Mouse (Mus musculus): ENCODE measurements around the gene Slc12a5.

The Slc12a5 gene

DNA sequence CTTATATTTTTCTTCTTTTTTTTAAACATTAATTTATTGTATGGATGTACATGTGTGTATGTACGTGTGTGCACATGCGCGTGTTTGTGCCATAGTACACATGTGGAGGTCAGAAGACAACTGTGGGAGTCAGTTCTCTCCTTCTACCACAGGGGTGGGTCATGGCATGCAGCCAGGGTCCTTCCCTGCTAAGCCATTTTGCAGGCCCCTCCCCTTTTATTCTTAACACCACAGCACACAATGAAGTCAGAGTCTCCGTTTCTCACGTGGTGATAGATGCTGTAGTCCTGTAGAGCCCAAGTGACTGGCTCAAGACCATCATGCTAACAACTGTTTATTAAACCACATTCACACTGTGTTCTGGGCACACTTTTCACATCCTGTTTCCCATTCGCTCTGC is 25.4 kb downstream of the Slc12a5 start:
- DNase-seq (ENCODE audit: low spot score): no peak

GRCm38 (mm10) chr2:164986371-164987027 is 25.9 kb downstream of the Slc12a5 start:
- no peak for DNase-seq (ENCODE audit: low spot score)

GRCm38 (mm10) chr2:164988777-164989176 is 28.2 kb downstream of the Slc12a5 start:
- no peak for DNase-seq (ENCODE audit: low spot score)

DNA sequence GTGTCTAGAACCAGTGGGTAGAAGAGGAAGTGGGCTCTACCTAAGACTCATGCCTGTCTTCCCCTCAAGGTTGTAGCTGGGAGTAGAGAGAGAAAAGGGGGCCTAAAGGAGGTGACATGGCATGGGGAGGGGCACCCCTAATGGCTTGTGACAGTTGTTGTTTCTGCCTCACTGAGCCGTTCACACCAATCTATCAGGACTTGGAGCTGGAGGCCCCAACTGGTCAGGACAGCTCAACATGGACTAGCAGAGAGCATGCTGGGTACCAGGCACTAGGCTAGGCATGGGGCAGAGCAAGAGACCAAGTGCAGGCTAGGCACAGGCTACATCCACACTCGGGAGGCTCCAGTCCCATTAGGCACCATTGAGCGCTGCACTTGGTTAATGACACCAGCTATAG is 30.5 kb downstream of the Slc12a5 start:
- DNase-seq (ENCODE audit: low spot score): no peak

DNA sequence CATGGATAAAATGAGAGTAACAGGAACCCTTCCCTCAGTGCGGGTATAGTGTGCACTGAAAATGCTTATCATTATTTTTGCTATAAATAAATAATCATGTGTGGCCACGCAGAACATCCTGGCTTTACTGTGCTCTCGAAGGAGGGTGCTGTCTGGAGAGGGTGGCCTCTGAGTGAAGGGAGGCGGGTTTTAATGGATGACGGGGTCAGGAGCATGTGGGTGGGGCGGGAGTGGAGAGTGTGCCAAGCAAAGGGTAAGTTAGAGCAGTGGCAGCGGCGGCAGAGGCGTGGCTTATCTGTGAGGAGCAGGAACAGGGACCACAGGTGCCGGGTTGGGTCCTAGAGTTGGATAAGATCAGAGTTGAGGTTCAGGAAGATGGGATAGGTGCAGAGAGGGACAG is 31.2 kb downstream of the Slc12a5 start:
- no peak for DNase-seq (ENCODE audit: low spot score)

- no peak for DNase-seq (ENCODE audit: low spot score)
Measured at GRCm38 (mm10) chr2:164994156-164994555, 33.6 kb downstream of the Slc12a5 start.

DNA sequence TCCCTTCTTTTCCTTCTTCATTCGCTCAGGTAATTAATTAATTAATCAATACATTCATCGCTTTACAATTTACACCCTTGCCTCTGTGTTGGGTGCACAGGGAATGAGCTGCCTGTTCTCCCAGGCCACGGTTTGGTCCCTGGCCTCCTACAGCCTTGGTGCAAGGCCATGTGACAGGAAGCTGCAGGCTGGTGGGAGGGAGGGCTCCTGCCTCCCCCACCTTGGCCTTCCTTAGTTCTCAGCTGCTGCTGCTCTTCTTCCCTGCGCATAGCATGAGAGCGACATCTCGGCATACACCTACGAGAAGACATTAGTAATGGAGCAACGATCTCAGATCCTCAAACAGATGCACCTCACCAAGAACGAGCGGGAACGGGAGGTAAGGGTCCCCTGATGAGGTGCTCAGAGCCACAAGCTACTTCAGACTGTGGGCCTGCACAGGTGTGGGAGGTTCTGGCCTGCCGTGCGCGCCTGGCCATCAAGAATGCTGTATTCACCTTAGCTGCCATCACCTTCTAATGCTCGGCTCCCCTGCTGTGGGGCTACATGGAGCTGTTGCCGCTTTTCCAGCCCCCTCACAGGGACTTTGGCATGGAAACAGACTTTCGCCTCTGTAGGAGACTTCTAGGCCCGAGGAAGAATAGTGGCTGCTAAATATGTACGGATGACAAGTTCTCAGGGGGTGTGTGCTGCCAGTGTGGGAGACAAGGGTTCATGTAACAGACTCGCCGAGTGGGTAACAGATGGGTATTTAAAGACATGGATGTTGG is 34.2 kb downstream of the Slc12a5 start:
- DNase-seq (ENCODE audit: low spot score): no peak

GRCm38 (mm10) chr2:164995976-164996375 is 35.4 kb downstream of the Slc12a5 start:
- no peak for DNase-seq (ENCODE audit: low spot score)

DNA sequence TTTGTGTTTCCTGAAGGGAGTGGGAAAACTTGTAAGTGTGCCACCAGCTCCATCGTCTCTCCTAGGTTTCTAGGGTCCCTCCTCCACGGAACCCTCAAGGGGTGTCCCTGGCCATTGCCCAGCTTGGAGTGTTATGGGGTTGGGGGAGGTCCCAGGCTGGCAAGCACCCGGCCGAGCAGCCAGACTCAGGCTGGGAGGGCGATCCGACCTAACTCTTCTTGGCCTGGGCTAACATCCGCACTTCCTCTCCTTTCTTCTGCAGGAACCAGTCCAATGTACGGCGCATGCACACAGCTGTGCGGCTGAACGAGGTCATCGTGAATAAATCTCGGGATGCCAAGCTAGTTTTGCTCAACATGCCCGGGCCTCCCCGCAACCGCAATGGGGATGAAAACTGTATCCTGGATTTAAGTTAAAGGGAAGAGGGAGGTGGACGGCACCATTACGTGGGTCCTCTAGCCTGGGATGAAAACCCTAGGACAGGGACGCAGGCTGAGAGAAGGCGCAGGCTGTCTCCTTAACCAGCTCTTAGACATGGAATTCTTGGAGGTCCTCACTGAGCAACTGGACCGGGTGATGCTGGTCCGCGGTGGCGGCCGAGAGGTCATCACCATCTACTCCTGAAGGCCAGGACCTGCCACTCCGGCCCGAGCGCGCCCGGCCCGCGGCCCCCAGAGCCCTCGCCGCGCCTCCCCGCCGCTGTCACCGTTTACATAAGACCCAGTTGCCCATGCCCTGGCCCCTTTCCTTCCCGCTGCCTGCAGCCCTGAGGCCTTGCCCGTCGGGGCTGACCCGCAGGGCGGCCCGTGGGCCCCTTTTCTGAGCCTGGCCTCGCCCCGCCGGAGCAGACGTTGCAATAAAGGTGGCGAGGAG is 36.5 kb downstream of the Slc12a5 start:
- no peak for DNase-seq (ENCODE audit: low spot score)

DNA sequence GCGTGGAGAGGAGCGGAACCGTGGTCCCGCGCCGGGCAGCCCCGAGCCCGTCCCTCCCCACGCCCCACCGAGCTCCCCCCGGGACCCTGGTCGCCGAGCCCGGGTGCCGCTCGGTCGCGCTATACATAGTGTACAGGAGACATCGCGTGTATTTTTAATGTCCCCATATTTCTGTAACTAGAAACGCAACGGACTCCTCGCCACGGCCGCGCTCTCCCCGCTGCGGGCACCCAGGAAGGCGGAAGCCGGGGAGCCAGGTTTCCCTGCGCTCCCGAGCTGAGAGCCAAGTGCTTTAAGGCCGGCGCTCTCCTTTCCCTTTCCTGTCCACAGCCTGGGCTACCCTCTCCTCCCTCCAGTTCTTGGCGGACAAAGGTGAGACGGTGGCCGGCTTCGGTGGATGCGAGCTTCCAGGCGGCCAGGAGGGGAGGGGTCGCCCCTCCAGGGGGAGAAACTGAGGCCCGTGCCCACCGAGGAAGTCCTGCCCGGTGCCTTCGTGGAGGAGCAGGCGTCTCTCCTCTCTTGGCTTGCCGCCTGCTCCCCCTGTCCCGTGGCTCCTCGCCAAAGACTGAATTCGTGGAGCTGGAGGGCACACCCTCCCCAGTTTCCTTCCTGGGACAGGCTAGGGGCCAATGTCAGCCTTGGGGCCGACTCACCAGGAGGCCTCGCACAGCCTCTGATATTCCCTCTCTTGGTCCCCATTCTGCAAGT is 37.3 kb downstream of the Slc12a5 start:
- no peak for DNase-seq (ENCODE audit: low spot score)

DNA sequence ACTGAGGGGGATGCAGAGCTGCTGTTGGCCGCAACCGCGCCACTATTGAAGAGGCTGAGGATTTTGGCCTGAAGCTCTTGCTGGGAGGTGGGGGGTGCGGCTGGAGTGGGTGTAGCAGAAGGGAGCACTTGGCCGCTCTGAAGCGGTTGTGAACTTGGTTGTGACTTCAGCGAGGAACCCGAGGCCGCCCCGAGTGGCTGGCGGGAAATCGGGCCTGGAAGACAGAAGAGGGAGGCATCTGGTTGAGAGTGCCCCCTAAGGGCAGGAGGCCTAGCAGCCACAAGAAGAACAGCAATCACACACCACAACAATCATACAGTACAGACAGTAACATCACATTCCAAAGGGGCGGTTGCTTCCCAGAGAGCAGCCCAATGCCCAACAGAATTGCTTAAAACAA is 41.4 kb downstream of the Slc12a5 start:
- no peak for DNase-seq (ENCODE audit: low spot score)

DNA sequence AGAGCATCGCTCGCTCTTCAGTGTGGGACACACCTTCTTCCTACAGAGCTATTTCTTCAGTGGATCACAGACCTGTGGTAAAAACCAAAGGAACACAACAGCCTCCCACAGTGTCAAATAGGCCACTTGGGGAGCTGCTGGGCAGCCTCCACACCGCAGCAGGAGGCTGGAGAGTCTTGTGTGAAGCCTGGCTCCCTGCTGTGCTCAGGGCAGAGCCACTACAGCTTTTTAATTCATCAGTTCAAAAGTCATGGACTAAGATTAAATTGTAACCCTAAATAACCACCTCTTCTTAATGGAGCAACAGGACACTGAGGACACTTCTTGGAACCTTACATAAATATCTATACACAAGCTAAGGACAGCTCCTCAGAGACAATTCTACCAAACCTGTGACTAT is 42.5 kb downstream of the Slc12a5 start:
- DNase-seq (ENCODE audit: low spot score): no peak

GRCm38 (mm10) chr2:165004237-165004636 is 43.6 kb downstream of the Slc12a5 start:
- no peak for DNase-seq (ENCODE audit: low spot score)

DNA sequence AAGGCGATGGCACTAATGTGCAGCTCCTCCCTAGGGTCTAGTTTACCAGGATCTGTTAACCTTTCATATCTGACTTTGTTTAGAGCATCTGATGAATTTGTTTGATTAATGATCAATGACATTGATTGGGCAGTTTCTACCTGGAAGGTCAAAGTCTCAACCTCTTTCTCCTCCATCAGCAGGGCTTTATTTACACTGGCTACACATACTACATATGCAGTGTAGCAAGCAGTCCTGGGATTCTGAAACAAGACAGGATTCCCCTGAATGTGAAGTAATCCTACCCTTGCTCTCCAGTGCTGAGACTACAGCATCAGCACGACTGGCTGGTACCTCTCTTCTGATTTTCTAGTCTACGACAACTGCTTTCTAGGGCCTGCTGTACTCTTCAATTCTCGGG is 46.2 kb downstream of the Slc12a5 start:
- DNase-seq (ENCODE audit: low spot score): no peak

DNA sequence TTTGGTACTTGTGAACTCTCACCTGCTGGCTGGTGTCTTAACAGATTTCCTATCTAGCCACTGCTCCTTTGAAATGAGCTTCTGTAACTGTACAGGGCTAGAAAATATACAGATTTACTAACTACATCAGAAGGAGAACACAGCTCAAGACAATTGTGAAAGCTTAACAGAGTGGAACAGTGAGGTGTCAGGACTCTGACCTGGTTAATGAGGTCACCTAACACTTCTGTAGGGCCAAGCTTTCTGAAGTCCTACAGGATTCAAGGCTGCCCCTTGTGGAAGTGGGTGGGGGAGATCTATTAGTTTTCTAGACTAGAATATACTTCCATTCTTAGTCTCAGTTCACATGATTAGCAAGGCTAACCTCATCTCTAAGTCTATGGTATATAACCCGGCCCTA is 47.4 kb downstream of the Slc12a5 start:
- DNase-seq (ENCODE audit: low spot score): no peak

DNA sequence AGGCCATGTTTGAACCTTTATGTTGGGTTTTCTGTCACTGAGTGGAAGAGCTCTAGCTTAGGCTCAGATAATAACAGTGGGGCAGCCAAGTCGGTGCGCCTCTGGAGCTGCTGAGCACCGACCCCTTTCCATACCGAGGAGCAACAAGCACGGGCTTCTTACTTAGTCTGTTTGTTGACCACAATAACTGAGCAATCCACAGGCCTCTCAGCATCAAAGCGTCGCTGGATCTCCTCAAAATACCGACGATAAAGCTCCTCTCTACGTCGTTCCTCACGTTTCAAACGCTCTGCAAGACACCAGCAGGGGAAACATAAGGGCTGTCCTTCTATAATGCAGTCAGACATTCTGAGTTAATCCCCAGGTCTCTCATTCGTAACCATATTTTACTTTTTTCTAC is 48.6 kb downstream of the Slc12a5 start:
- no peak for DNase-seq (ENCODE audit: low spot score)

GRCm38 (mm10) chr2:165009581-165009980 is 49.0 kb downstream of the Slc12a5 start:
- no peak for DNase-seq (ENCODE audit: low spot score)

DNA sequence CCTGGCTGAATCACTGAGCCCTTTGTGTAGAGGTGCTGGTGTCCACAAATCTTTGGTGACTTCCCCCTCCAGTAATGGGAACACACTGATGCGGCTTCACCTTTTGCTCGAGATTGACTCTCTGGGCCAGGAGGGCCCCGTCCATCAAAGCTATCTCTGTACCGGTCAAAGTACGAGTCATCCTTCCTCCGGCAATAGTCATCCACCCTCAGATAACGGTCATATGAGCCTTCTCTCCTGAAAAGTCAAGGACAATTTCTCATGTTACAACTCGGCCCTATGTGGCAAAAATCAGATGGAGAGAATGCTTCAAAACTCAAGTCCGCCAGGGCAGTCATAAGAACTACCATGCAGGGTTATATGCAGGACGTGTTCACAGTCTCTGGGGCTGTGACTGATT is 49.7 kb downstream of the Slc12a5 start:
- DNase-seq (ENCODE audit: low spot score): no peak

- no peak for DNase-seq (ENCODE audit: low spot score)
Measured at GRCm38 (mm10) chr2:165014935-165015334, 54.3 kb downstream of the Slc12a5 start.

DNA sequence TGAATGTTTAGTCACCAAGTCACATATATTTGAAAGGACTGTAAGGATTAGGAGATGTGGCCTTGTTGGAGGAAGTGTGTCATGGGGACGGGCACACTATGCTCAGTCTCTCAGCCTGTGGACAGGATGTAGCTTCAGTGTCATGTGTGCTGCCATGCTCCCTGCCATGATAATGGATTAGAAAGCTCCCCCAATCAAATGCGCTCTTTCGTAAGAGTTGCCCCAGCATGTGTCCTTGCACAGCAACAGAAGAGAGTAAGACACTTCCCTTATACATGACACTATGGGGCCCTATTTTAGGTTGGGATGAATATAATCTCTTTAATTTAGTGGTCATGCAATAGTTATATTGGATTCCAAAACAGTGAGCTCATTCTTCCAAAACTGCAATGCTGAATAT is 59.9 kb downstream of the Slc12a5 start:
- no peak for DNase-seq (ENCODE audit: low spot score)

GRCm38 (mm10) chr2:165027163-165027562 is 66.6 kb downstream of the Slc12a5 start:
- DNase-seq (ENCODE audit: low spot score): no peak

- no peak for DNase-seq (ENCODE audit: low spot score)
Measured at GRCm38 (mm10) chr2:165032533-165032932, 71.9 kb downstream of the Slc12a5 start.

Measured in ovary, postnatal 10 days (tissue).